Mouse (Mus musculus): ENCODE data around the gene Lbh.

GRCm38 (mm10) chr17:72960243-72960642, 42.1 kb downstream of the Lbh start:
- TF ChIP-seq POLR2A (IDR thresholded peaks at IDR 0.05; ENCODE audit: low read depth, low read length) = no peak
- no peak for TF ChIP-seq CTCF (IDR thresholded peaks at IDR 0.05; ENCODE audit: extremely low read depth, insufficient read depth, insufficient read length, insufficient replicate concordance)

All from spleen, adult 2 months (tissue).